Mouse (Mus musculus): ENCODE measurements around the gene Ucp1. TPM values are rescaled to one million over a fixed set of nuclear protein-coding genes. Genes with fewer than 3 reads are reported as not detected.
"Not testable (repeated sequence)": the region's sequence is repeated elsewhere in the genome, so short reads cannot be mapped to it uniquely, and the experiment has no call there.

Ucp1 gene
- not detected for total RNA-seq (2021)
- long read RNA-seq, experiment 1, result 0 reads
- long read RNA-seq, experiment 2, result 0 reads

GRCm38 (mm10) chr8:83290176-83290575 lies at the start of gene Ucp1:
Ucp1 (plus strand) TSS chr8:83290352.
- DNase-seq (ENCODE audit: low spot score), result no peak

GRCm38 (mm10) chr8:83244151-83244550 lies 46.0 kb upstream of the Ucp1 start:
- DNase-seq (ENCODE audit: low spot score), result no peak

GRCm38 (mm10) chr8:83250858-83251257 lies 39.3 kb upstream of the Ucp1 start:
- no peak for DNase-seq (ENCODE audit: low spot score)

GRCm38 (mm10) chr8:83251362-83252246 lies 38.5 kb upstream of the Ucp1 start:
- no peak for DNase-seq (ENCODE audit: low spot score)

GRCm38 (mm10) chr8:83252791-83253190 lies 37.4 kb upstream of the Ucp1 start:
- DNase-seq (ENCODE audit: low spot score), result no peak

- no peak for DNase-seq (ENCODE audit: low spot score)
Observed at GRCm38 (mm10) chr8:83257631-83258030, 32.5 kb upstream of the Ucp1 start.

GRCm38 (mm10) chr8:83260418-83261215 lies 29.5 kb upstream of the Ucp1 start:
- DNase-seq (ENCODE audit: low spot score), result peak; percentile 47

- no peak for DNase-seq (ENCODE audit: low spot score)
Observed at GRCm38 (mm10) chr8:83271172-83271571, 19.0 kb upstream of the Ucp1 start.

- no peak for DNase-seq (ENCODE audit: low spot score)
Observed at GRCm38 (mm10) chr8:83272464-83272863, 17.7 kb upstream of the Ucp1 start.

- no peak for DNase-seq (ENCODE audit: low spot score)
Observed at GRCm38 (mm10) chr8:83274470-83274869, 15.7 kb upstream of the Ucp1 start.

- no peak for DNase-seq (ENCODE audit: low spot score)
Observed at GRCm38 (mm10) chr8:83278431-83278830, 11.7 kb upstream of the Ucp1 start.

GRCm38 (mm10) chr8:83285391-83285790 lies 4.8 kb upstream of the Ucp1 start:
- DNase-seq (ENCODE audit: low spot score), result no peak

- no peak for DNase-seq (ENCODE audit: low spot score)
Observed at GRCm38 (mm10) chr8:83297375-83297774, 7.2 kb downstream of the Ucp1 start.

GRCm38 (mm10) chr8:83300135-83300534 lies 10.0 kb downstream of the Ucp1 start:
- no peak for DNase-seq (ENCODE audit: low spot score)

GRCm38 (mm10) chr8:83304946-83305345 lies 14.8 kb downstream of the Ucp1 start:
- DNase-seq (ENCODE audit: low spot score), result no peak

- no peak for DNase-seq (ENCODE audit: low spot score)
Observed at GRCm38 (mm10) chr8:83309836-83310235, 19.7 kb downstream of the Ucp1 start.

- not testable (repeated sequence) for DNase-seq (ENCODE audit: low spot score)
Observed at GRCm38 (mm10) chr8:83315084-83315483, 24.9 kb downstream of the Ucp1 start.

GRCm38 (mm10) chr8:83315691-83316090 lies 25.5 kb downstream of the Ucp1 start:
- DNase-seq (ENCODE audit: low spot score), result no peak

GRCm38 (mm10) chr8:83320543-83320942 lies 30.4 kb downstream of the Ucp1 start:
- DNase-seq (ENCODE audit: low spot score), result no peak

- DNase-seq (ENCODE audit: low spot score), result no peak
Observed at GRCm38 (mm10) chr8:83322374-83322773, 32.2 kb downstream of the Ucp1 start.

- no peak for DNase-seq (ENCODE audit: low spot score)
Observed at GRCm38 (mm10) chr8:83323056-83323455, 32.9 kb downstream of the Ucp1 start.

GRCm38 (mm10) chr8:83327889-83328288 lies 37.7 kb downstream of the Ucp1 start:
- DNase-seq (ENCODE audit: low spot score), result no peak

- no peak for DNase-seq (ENCODE audit: low spot score)
Observed at GRCm38 (mm10) chr8:83331567-83331898, 41.4 kb downstream of the Ucp1 start.

All from gastrocnemius, adult 18-20 months (tissue).